Mouse (Mus musculus) olfactory bulb, adult 2 months (tissue): ENCODE results near the gene Cfap44. TPM values are rescaled to one million over a fixed set of nuclear protein-coding genes. Genes with fewer than 3 reads are reported as not detected.

Experiments used
- H3K27ac ChIP-seq: fragments of 200-500 bp; 2 replicates; pipeline ENCODE4 v1.5.1; 2012; ENCODE audit warnings: low read depth, low read length; ENCODE audit not compliant: insufficient read depth
- H3K4me1 ChIP-seq: fragments of 200-500 bp; 2 replicates; pipeline ENCODE4 v1.6.1; 2012; ENCODE audit warnings: low read length; ENCODE audit not compliant: control insufficient read depth, insufficient read depth
- H3K4me3 ChIP-seq: fragments of 200-500 bp; 2 replicates; pipeline ENCODE4 v1.5.1; 2012; ENCODE audit warnings: mild to moderate bottlenecking, low read depth, low read length, moderate library complexity; ENCODE audit not compliant: insufficient read depth
- CTCF ChIP-seq: fragments of 200-500 bp; IDR thresholded peaks from 2 replicates; pipeline ENCODE4 v1.5.1; 2012; ENCODE audit warnings: low read depth, mild to moderate bottlenecking, low read length, moderate library complexity; ENCODE audit not compliant: insufficient read depth
- POLR2A ChIP-seq: fragments of 200-500 bp; IDR thresholded peaks from 2 replicates; pipeline ENCODE4 v1.6.1; 2012; ENCODE audit warnings: mild to moderate bottlenecking, low read depth, low read length, moderate library complexity; ENCODE audit not compliant: insufficient read depth
- whole genome bisulfite sequencing: fragments of 180-500 bp; shearing (Covaris S2); methylation state at CpG from one replicate; pipeline ENCODE4 v1.1.7; 2018; 5-methylcytosine and 5-hydroxymethylcytosine counted together
- polyA plus RNA-seq: library from polyadenylated mRNA; stranded (reverse); fragments of >200 nt; gene quantifications from 2 replicates; pipeline ENCODE4 v1.2.4, GENCODE M21; 2012; ENCODE audit warnings: low replicate concordance; ENCODE audit not compliant: missing spikeins, insufficient read depth, insufficient read length

The Cfap44 gene
- polyA plus RNA-seq, 1 experiment, result not detected

- no peaks in the 10 kb centered on the region for H3K4me1 ChIP-seq
- 91% methylated on average over 2 of the region's 2 CpGs for WGBS
- H3K27ac ChIP-seq, result no peak overlapping the region
- TF ChIP-seq POLR2A, result no peak
- TF ChIP-seq CTCF, result no peak
- no peak overlapping the region for H3K4me3 ChIP-seq
These were observed 64.2 kb downstream of the Cfap44 start for GRCm38 (mm10) chr16:44458826-44459225.

GRCm38 (mm10) chr16:44460922-44461321 lies 66.3 kb downstream of the Cfap44 start:
- TF ChIP-seq CTCF, result no peak
- no peak for TF ChIP-seq POLR2A

GRCm38 (mm10) chr16:44475281-44475680 lies 80.7 kb downstream of the Cfap44 start:
- Histone ChIP-seq H3K27ac (no peak overlapping the region), H3K4me1 (no peaks in the 10 kb centered on the region), H3K4me3 (no peak overlapping the region)
- WGBS, result 90% methylated on average over 14 of the region's 14 CpGs
- TF ChIP-seq POLR2A, result no peak
- no peak for TF ChIP-seq CTCF

More at GRCm38 (mm10) chr16:44460922-44461321, 66.3 kb downstream of the Cfap44 start:
- no peak overlapping the region for H3K27ac ChIP-seq
- H3K4me1 ChIP-seq, result no peaks in the 10 kb centered on the region
- WGBS, result 87% methylated on average over 5 of the region's 5 CpGs
- no peak overlapping the region for H3K4me3 ChIP-seq

GRCm38 (mm10) chr16:44475682-44476375 lies 81.2 kb downstream of the Cfap44 start:
- TF ChIP-seq POLR2A (no peak), CTCF (no peak)
- Histone ChIP-seq H3K27ac (no peak overlapping the region), H3K4me1 (no peaks in the 10 kb centered on the region), H3K4me3 (no peak overlapping the region)
- WGBS, result 93% methylated on average over 11 of the region's 11 CpGs

GRCm38 (mm10) chr16:44478767-44479166 lies 84.2 kb downstream of the Cfap44 start:
- Histone ChIP-seq H3K4me3 (no peak overlapping the region), H3K27ac (no peak overlapping the region), H3K4me1 (no peaks in the 10 kb centered on the region)
- 52% methylated on average over 18 of the region's 18 CpGs for WGBS
- TF ChIP-seq CTCF, result no peak
- no peak for TF ChIP-seq POLR2A

GRCm38 (mm10) chr16:44479852-44480251 lies 85.3 kb downstream of the Cfap44 start:
- TF ChIP-seq CTCF (no peak), POLR2A (no peak)
- 92% methylated on average over 14 of the region's 14 CpGs for WGBS
- H3K4me1 ChIP-seq, result no peaks in the 10 kb centered on the region
- no peak overlapping the region for H3K4me3 ChIP-seq
- H3K27ac ChIP-seq, result no peak overlapping the region

GRCm38 (mm10) chr16:44480616-44481015 lies 86.0 kb downstream of the Cfap44 start:
- Histone ChIP-seq H3K27ac (no peak overlapping the region), H3K4me3 (no peak overlapping the region), H3K4me1 (no peaks in the 10 kb centered on the region)
- 30% methylated on average over 7 of the region's 7 CpGs for WGBS
- TF ChIP-seq CTCF (no peak), POLR2A (no peak)

- Histone ChIP-seq H3K4me3 (no peak overlapping the region), H3K27ac (no peak overlapping the region), H3K4me1 (peaks cover 3% of the 10 kb centered on the region; the same call in 1 of the 2 replicates)
- TF ChIP-seq CTCF, result no peak
- no peak for TF ChIP-seq POLR2A
- WGBS, result 38% methylated on average over 28 of the region's 28 CpGs
These were observed 87.3 kb downstream of the Cfap44 start for GRCm38 (mm10) chr16:44481599-44482593.

GRCm38 (mm10) chr16:44484079-44484478 lies 89.5 kb downstream of the Cfap44 start:
- Histone ChIP-seq H3K27ac (no peak overlapping the region), H3K4me3 (no peak overlapping the region), H3K4me1 (peaks cover 3% of the 10 kb centered on the region; the same call in 1 of the 2 replicates)
- WGBS, result 3% methylated on average over 7 of the region's 7 CpGs
- TF ChIP-seq CTCF (no peak), POLR2A (no peak)

- 76% methylated on average over 10 of the region's 10 CpGs for WGBS
- Histone ChIP-seq H3K4me1 (peaks cover 3% of the 10 kb centered on the region; the same call in 1 of the 2 replicates), H3K4me3 (no peak overlapping the region), H3K27ac (no peak overlapping the region)
- TF ChIP-seq POLR2A, result no peak
- TF ChIP-seq CTCF, result no peak
These were observed 90.2 kb downstream of the Cfap44 start for GRCm38 (mm10) chr16:44484831-44485230.
